Mouse (Mus musculus) bone marrow, adult 2 months (tissue): ENCODE data around the gene Ankrd28.
A peak's percentile ranks its signal among the peaks of the same experiment; 100 is the strongest.

Source experiments
- CTCF ChIP-seq: fragments of 200-500 bp; IDR thresholded peaks from 2 replicates; pipeline ENCODE4 v1.5.1; 2011; ENCODE audit warnings: low read length, control low read depth; ENCODE audit not compliant: control insufficient read depth, insufficient read depth
- POLR2A ChIP-seq: fragments of 200-500 bp; IDR thresholded peaks from 2 replicates; pipeline ENCODE4 v1.6.1; 2011; ENCODE audit warnings: low read depth, mild to moderate bottlenecking, control low read depth, low read length, borderline replicate concordance; ENCODE audit not compliant: control insufficient read depth

DNA sequence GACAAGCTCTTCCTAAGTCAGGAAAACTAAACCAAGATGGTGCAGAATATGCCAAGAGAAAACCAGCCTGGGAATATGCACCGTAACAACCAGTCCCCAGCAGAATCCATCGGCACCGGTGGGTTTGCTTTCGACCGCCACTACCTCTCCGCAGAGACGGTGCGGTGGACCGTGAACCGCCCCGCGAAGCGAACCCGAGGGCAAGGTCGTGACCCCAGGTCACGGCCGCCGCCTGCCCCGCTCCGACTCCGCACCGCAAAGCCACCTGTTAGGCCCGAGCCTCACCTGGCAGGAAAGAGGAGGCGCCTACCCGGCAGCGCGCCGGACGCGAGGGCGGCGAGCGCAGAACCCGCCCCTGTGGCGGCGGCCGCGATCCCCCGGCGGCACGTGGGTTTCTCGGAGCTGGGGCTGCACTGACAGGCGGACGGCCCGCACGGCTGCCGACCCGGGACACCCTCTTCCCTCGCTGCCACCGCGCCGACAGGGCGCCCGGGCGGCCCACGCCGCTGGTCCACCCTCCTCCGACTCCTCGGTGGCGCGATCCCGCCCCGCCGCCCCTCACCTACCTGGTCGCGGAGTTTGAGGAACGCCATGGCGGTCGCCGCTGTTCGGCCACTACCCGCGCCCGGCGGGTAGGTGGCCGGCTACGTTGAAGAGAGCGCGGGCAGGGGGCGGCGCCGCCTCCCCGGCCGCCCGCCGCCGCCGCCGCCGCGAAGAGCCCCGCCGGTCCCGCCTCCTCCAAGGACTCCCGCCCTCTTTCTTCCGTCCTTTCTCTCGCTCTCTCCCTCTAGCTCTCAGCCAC lies 489 bp downstream of the Ankrd28 start:
- TF ChIP-seq CTCF = no peak
- 0 out of 2 replicates have a peak, but pooled peaks have one; percentile 19 for TF ChIP-seq POLR2A
